Mouse (Mus musculus): ENCODE measurements around the gene Rabgef1.

GRCm38 (mm10) chr5:130170666-130171422 lies 754 bp upstream of the Rabgef1 start:
- TF ChIP-seq EP300 (IDR thresholded peaks at IDR 0.05; ENCODE audit: low read depth): peak; percentile 98
- no peak for TF ChIP-seq CTCF (IDR thresholded peaks at IDR 0.05; ENCODE audit: low read depth)

All from liver, postnatal 0 days (tissue).